Mouse (Mus musculus): ENCODE data around the gene Sec1.

Sec1 gene

DNA sequence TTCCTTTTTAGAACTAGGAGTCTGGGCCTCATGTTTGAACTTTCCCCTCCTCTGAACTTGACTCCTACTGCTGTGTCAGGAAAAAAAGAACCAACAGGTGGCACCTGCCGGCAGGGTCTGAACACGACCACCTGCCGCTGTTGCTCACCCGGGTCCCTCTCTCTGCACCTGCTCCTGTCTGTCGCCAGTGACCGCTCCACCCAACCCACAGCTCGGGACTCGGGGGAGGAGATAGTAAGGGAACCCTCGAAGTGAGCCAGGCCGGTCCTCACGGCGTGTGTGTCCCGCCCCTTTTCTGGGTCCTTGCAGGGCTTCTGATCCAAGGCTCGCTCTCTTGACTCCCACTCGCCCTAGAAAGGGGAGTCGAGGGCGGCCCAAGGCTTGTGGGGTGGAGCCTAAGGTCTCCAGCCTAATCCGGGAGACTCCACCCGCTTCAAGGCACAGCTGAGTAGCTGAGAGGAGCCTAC is 54.6 kb downstream of the Sec1 start, which contains the start of gene Mamstr:
Gene Mamstr, plus strand, starts transcription at position 417 of the 467 bp plus-strand sequence.
- no peak for DNase-seq

DNA sequence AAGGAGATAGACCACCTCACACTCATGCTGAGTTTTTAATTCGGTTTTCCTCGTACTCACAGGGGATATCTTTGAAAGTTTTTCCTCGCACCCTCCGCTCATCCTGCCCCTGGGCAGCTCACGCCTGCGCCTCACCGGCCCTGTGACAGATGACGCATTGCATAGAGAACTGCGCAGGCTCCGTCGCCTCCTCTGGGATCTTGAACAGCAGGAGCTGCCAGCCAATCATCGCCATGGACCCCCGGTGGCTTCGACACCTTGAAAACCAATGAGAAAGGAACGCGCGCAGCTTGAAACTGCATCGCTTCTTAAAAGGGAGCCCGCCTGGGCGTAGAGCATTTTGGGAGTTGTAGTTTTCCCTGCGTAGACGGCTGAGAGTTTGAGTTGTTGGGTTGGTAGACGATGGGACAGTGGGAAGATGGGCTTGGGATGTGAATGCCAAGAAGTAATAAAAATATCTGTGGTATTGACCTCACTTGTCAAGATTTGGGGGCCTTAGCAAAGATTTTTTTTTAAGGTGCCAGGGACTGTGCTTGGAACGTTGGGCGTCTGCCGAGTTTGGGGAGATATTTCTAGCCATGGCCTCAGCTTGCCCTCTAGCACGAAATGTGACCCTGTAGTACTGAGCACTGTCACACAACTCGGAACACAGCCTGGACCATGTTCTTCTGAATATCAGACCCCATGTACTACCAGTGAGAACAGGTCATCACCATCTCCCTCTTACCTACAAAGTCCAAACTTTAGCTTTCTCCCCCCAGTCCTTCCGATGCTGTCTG is 55.4 kb downstream of the Sec1 start:
- peak; percentile 84 for DNase-seq

GRCm38 (mm10) chr7:45637710-45638109 is 56.5 kb downstream of the Sec1 start:
- no peak for DNase-seq

DNA sequence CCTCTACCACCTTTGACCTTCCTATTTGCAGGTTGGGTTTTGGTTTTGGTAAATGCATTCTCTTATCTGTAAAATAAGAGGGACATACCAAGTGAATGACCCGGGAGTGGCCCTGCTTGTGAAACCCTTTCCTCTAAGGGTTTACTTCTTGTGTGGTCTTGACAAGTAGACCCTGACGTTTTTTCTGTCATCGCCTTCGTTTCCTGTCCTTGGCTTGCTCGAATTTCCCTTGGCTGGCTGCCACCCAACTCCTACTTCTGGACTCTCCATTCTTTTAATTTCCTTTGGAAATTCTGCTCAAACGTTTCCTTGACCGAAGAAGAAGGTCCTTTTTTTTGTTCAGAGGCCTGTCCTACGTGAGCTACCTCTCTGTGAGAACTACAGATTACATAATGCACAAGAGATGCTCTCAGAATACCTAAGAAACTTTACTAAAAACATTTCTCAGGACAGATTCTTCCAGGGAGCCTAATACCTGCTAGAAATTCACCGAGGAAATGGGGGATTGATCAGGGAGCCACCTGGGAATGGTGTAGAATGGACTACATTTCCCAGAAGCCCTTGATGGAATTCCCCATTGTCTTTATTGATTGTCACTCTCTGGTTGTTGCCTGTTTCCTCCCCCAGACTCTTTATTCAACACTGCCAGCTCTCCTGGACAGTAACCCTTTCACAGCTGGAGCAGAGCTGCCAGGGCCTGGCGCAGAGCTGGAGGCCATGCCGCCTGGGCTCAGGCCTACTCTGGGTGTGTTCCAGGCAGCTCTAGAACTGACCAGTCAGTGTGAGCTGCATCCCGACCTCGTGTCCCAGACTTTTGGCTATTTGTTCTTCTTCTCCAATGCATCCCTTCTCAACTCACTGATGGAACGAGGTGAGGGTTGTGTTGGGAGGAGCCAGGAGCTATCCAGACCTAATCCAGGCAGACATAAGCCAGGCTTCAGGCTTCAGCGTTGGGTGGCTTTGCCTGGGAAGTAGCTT is 58.2 kb downstream of the Sec1 start:
- no peak for DNase-seq

GRCm38 (mm10) chr7:45634946-45635681 is 59.1 kb downstream of the Sec1 start:
- no peak for DNase-seq

DNA sequence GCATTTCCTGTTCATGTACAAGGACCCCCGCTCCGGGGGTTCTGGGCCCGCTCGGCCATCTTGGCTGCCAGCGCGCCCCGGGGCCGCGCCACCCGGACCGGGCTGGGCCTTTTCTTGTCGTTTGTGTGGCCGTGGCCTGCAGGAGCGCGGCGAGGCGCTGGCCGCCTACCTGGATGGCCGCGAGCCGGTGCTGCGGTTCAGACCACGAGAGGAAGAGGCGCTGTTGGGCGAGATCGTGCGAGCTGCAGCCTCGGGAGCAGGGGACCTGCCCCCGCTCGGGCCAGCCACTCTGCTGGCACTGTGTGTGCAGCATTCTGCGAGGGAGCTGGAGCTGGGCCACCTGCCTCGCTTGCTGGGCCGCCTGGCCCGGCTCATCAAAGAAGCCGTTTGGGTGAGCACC is 61.7 kb downstream of the Sec1 start:
- DNase-seq: no peak

DNA sequence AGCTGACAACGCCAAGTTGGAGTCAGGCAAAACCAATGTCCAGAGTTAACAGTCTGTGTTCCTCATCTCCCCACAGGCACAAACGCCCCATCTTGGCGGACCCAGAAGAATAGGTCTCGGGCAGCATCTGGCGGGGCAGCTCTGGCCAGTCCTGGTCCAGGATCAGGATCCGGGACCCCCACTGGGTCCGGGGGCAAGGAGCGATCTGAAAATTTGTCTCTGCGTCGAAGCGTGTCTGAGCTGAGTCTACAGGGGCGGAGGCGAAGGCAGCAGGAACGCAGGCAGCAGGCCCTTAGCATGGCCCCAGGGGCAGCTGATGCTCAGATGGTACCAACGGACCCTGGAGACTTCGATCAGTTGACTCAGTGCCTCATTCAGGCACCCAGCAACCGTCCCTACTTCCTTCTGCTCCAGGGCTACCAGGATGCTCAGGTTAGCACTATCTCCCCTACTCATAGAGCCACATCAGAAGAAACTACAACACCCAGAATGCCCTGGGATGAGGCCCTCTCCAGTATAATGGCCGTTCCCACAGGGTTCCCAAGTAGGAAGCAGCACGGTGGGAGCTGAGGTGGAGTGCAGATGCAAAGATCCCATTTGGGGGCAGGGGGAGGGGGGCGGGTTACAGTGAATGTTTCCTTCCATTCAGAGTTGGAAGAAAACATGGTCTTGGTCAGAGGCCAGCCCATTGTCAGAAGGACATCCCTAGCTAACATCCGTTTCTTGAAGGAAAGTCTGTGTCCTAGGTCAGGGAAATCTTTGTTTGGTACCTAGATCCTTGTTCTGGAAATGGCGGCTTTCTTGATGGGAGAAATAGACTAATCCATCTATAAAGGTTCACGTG is 63.9 kb downstream of the Sec1 start:
- DNase-seq: no peak

GRCm38 (mm10) chr7:45628364-45629294 is 65.6 kb downstream of the Sec1 start:
- DNase-seq: peak; percentile 91

Data from kidney, adult 18-20 months (tissue).